Mouse (Mus musculus) intestine, postnatal 0 days (tissue): ENCODE data around the gene Kcnrg. TPM values are rescaled to one million over a fixed set of nuclear protein-coding genes. Genes with fewer than 3 reads are reported as not detected.

Experiments
- ATAC-seq: fragments of 200-750 bp; cut with Nextera tagmentation; 2 replicates; pipeline ENCODE4 v1.8.0; 2017; ENCODE audit warnings: mild to moderate bottlenecking, moderate TSS enrichment, moderate library complexity
- H3K27ac ChIP-seq: fragments of 300-500 bp; sonication (generic); 2 replicates; pipeline ENCODE4 v1.5.1; 2014; ENCODE audit warnings: mild to moderate bottlenecking, low read depth, low read length, moderate library complexity
- H3K27me3 ChIP-seq: fragments of 300-500 bp; sonication (generic); replicated peaks from 2 replicates; pipeline ENCODE4 v1.6.1; 2014; ENCODE audit warnings: low read length, mixed read lengths; ENCODE audit not compliant: control insufficient read depth, insufficient read depth
- H3K36me3 ChIP-seq: fragments of 300-500 bp; sonication (generic); 2 replicates; pipeline ENCODE4 v1.6.1; 2014; ENCODE audit warnings: mild to moderate bottlenecking, moderate library complexity; ENCODE audit not compliant: control insufficient read depth, insufficient read depth
- H3K4me1 ChIP-seq: fragments of 300-500 bp; sonication (generic); replicated peaks from 2 replicates; pipeline ENCODE4 v1.6.1; 2014; ENCODE audit warnings: antibody characterized with exemption, low read length, mixed read lengths; ENCODE audit not compliant: control insufficient read depth, insufficient read depth
- H3K4me2 ChIP-seq: fragments of 300-500 bp; sonication (generic); replicated peaks from 2 replicates; pipeline ENCODE4 v1.6.1; 2014; ENCODE audit warnings: low read depth, mild to moderate bottlenecking, moderate library complexity
- H3K4me3 ChIP-seq: fragments of 300-500 bp; sonication (generic); 2 replicates; pipeline ENCODE4 v1.5.1; 2014; ENCODE audit warnings: low read depth, low read length
- H3K9ac ChIP-seq: fragments of 300-500 bp; sonication (generic); 2 replicates; pipeline ENCODE4 v1.6.1; 2014; ENCODE audit warnings: mild to moderate bottlenecking, low read depth, low read length
- H3K9me3 ChIP-seq: fragments of 300-500 bp; sonication (generic); 2 replicates; pipeline ENCODE4 v1.6.1; 2016; ENCODE audit warnings: mixed run types; ENCODE audit not compliant: control insufficient read depth
- CTCF ChIP-seq: sonication (generic); IDR thresholded peaks from 2 replicates; pipeline ENCODE4 v1.5.1; 2016; ENCODE audit warnings: low read depth, mild to moderate bottlenecking, control low read depth, antibody characterized with exemption, moderate library complexity
- WGBS: fragments of 180-500 bp; shearing (Covaris S2); extraction: QIAGEN DNeasy Blood & Tissue Kit; methylation state at CpG from one replicate; pipeline ENCODE4 v1.1.7; 2014; 5-methylcytosine and 5-hydroxymethylcytosine counted together
- polyA plus RNA-seq: library from polyadenylated mRNA; unstranded; fragments of >200 nt; fragmentation: Nextera tagmentation; extraction: Ambion mirVana; gene quantifications from 2 replicates; pipeline ENCODE4 v1.2.1, GENCODE M21; 2015

The Kcnrg gene
- polyA plus RNA-seq, 1 experiment from 2014 or later, result 0.25 TPM

DNA sequence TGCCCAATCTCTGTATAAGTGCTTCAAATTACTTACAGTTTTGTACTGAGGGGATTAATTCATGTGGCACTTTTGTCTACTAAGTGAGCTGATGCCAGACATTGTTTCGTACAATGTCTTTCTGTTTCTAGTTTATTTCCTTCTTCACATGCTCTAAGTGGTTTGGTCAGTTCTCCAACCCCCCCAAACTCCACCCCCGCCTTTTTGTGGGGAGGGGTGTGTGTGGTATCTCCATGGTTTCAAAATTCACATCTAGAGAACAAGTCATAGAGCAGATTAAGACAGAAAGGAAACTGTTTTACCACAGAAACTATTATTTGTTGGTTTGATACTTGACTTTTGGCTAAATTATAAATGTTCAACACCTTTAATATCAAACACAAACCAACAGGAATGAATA, 13.1 kb downstream of the Kcnrg start:
- Histone ChIP-seq H3K9me3 (no peaks in the 10 kb centered on the region), H3K27ac (no peak overlapping the region), H3K9ac (no peak overlapping the region), H3K4me3 (no peak overlapping the region), H3K36me3 (no peaks in the 10 kb centered on the region), H3K27me3 (no peaks in the 10 kb centered on the region), H3K4me2 (no peak overlapping the region), H3K4me1 (no peaks in the 10 kb centered on the region)
- ATAC-seq, result no peak
- 85% methylated on average over 2 of the region's 2 CpGs for WGBS
- no peak for TF ChIP-seq CTCF

DNA sequence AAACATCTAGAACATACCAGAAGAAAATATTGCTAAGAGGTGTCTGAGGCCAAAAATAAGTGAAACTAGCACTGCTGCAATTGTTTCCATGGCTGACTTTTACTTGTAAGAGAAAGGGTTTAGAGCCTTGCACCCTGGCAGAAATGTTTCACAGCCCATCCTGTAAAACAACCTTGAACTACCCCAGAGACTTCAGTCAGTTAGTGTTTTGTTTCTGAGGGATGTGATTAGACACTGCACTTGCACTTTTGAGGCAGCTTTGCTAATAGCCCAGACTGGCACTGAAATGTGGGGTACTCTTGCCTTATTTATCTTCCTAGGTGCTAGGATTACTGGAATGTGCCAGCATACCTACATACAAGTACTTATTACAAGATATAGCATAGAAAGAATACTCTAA, 28.7 kb downstream of the Kcnrg start:
- Histone ChIP-seq H3K9ac (no peak overlapping the region), H3K4me1 (no peaks in the 10 kb centered on the region), H3K9me3 (no peaks in the 10 kb centered on the region), H3K4me2 (no peak overlapping the region), H3K36me3 (peaks cover 12% of the 10 kb centered on the region; the same call in 1 of the 2 replicates), H3K27ac (no peak overlapping the region), H3K4me3 (no peak overlapping the region), H3K27me3 (no peaks in the 10 kb centered on the region)
- ATAC-seq, result no peak
- TF ChIP-seq CTCF, result no peak

DNA sequence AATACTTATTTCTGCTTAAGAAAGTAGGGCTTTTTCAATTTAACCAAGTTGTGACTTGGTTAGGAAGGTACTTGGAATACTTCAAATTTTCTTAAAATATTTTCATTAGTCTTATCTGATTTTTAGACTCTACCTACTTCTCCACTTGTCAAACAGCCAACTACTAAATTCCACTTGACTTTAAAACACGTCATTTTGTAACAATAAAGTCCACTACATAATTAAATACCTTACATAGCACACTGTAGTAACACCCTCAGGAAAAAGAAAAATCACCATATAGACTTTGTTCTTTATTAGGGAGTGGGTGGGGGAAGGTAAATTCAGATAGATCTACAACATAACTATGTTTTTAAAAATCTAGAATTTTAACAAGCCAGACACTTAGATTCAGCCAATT, 35.4 kb downstream of the Kcnrg start:
- no peak for TF ChIP-seq CTCF
- Histone ChIP-seq H3K36me3 (no peaks in the 10 kb centered on the region), H3K4me1 (no peaks in the 10 kb centered on the region), H3K9me3 (no peaks in the 10 kb centered on the region), H3K27ac (no peak overlapping the region), H3K9ac (no peak overlapping the region), H3K27me3 (no peaks in the 10 kb centered on the region), H3K4me2 (no peak overlapping the region), H3K4me3 (no peak overlapping the region)
- no peak for ATAC-seq
- WGBS, result 20% methylated on average over 1 of the region's 1 CpGs

DNA sequence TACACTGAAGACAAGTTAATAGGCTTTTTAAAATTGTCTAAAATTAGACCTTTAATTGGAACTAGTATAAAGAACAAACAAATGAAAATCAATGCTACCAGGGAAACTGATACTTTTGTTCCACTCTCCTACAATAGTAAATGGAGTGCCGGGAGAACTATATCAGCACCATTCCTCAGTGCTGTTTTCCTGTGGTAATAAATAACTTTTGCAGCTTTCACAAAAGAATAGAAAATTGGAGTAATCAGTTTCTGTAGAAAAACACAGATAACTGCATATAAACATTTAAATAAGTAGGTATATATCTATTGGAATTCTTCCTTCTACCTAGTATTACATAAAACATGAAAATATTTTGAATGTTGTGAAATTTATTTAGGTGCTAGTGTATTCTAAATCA, 38.3 kb downstream of the Kcnrg start:
- Histone ChIP-seq H3K36me3 (no peaks in the 10 kb centered on the region), H3K27ac (no peak overlapping the region), H3K9ac (no peak overlapping the region), H3K4me2 (no peak overlapping the region), H3K9me3 (no peaks in the 10 kb centered on the region), H3K4me1 (no peaks in the 10 kb centered on the region), H3K27me3 (no peaks in the 10 kb centered on the region), H3K4me3 (no peak overlapping the region)
- 18% methylated on average over 1 of the region's 1 CpGs for WGBS
- TF ChIP-seq CTCF, result no peak
- no peak for ATAC-seq

DNA sequence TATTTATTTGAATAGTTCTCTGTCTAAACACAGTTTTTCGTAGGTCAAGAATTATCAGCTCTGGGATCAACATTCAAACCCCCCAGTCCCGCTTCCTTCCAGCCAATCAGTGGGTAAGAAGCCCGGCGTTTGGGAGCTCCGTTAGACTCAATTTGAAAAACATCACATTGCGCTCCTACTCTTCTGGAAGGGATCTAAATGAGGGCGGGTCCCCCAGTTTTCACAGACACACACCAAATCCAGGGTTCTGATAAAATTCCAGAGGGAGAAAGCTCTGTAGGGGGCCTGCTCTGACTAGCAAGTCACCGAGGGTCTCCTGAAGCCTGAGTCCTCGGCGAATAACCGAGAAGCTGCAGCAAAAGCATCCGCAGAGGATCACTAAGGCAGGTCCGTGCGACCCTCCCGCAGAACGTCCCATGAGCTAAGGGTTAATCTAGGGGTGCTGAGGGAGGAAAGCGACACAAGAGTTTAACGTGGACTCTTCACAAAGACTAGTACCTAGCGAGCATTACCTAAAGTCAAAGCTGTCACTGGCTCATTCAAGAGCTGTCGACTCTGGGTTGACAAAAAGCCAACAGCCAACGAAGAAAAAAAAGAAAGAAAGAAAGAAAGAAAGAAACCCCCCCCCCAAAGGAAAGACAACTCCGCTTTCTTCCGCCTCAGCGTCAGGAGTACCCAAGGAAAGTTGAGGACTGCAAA, 40.1 kb downstream of the Kcnrg start:
- ATAC-seq, result no peak
- H3K9me3 ChIP-seq, result no peaks in the 10 kb centered on the region
- H3K4me3 ChIP-seq, result peak overlapping the region; percentile 89
- H3K9ac ChIP-seq, result peak overlapping the region; percentile 91
- peak overlapping the region; percentile 93 for H3K27ac ChIP-seq
- under 1% methylated on average over 24 of the region's 24 CpGs for WGBS
- H3K4me2 ChIP-seq, result peak overlapping the region; percentile 89
- no peak for TF ChIP-seq CTCF
- H3K36me3 ChIP-seq, result no peaks in the 10 kb centered on the region
- H3K4me1 ChIP-seq, result no peaks in the 10 kb centered on the region
- H3K27me3 ChIP-seq, result no peaks in the 10 kb centered on the region

DNA sequence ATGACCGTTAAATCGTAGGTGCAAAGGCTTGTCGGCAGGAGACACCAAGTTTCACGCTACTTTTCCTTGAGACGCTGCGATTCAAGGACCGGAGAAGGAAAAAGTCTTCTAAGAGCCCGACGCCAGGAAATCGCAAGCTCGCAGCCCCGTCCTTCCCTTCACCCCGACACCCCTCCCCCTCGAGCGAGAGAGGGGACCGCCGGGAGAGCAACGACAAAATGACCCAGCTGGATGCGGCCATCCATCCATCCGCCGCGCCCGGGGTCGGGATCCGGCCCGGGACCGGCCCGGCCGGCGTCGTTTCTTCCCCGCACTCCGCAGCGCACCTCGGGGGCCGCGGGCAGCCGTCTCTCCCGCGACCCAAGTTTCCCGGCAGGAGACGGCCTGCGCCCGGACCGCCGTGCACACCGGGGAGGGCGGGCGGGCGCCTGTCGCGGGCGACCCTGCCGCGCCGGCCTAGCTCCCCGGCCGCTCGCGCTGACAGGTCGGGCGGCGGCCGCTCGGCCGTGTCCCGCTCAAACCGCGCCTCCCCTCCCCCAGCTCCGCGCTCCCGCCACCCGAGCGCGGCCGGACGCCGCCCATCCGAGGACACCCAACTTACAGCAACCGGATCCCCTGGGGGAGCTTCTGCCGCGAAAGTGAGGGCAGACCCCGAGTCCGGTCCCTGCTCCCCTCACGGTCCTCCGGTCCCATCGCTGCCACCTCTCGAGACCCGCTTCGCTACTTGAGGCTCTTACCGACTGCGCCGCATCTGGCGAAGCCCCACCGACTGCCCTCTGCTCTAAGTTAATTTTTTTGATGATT, 40.8 kb downstream of the Kcnrg start:
- peak overlapping the region; percentile 89 for H3K4me3 ChIP-seq
- peak; percentile 74 for ATAC-seq
- H3K4me1 ChIP-seq, result no peaks in the 10 kb centered on the region
- no peaks in the 10 kb centered on the region for H3K36me3 ChIP-seq
- TF ChIP-seq CTCF, result no peak
- H3K27me3 ChIP-seq, result no peaks in the 10 kb centered on the region
- WGBS, result under 1% methylated on average over 74 of the region's 95 CpGs
- no peaks in the 10 kb centered on the region for H3K9me3 ChIP-seq
- H3K9ac ChIP-seq, result peak overlapping the region; percentile 91
- H3K27ac ChIP-seq, result peak overlapping the region; percentile 93
- H3K4me2 ChIP-seq, result peak overlapping the region; percentile 89
